Mouse (Mus musculus) thymus, postnatal 14 days (tissue): ENCODE data around the gene Lrriq4.

Source experiments
- DNase-seq: peaks from one replicate; pipeline ENCODE4 v3.0.0; 2021

Gene Lrriq4

GRCm38 (mm10) chr3:30644207-30644606, at the start of gene Lrriq4:
Lrriq4 (plus strand) TSS chr3:30644507.
- no peak for DNase-seq

- peak; percentile 25 for DNase-seq
Observed at GRCm38 (mm10) chr3:30595111-30595832, 49.0 kb upstream of the Lrriq4 start.

DNA sequence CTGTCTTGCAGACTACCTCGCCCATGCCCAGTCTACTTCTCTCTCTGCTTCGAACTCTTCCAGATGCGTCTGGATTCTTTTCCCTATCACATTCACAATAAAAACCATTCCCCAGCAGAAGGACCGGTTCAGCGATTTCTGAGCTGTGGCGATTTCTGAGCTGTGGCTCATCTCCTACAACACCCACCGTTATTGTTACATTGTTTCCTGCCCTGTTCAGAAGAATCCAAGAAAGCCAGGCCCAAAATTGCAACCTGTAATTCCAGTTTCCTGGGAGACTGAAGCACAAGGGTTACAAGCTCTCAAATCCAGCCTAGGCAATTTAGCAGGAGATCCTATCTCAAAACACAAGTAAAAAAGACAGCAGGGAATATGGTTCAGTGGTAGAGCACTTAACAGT, 47.0 kb upstream of the Lrriq4 start:
- no peak for DNase-seq

DNA sequence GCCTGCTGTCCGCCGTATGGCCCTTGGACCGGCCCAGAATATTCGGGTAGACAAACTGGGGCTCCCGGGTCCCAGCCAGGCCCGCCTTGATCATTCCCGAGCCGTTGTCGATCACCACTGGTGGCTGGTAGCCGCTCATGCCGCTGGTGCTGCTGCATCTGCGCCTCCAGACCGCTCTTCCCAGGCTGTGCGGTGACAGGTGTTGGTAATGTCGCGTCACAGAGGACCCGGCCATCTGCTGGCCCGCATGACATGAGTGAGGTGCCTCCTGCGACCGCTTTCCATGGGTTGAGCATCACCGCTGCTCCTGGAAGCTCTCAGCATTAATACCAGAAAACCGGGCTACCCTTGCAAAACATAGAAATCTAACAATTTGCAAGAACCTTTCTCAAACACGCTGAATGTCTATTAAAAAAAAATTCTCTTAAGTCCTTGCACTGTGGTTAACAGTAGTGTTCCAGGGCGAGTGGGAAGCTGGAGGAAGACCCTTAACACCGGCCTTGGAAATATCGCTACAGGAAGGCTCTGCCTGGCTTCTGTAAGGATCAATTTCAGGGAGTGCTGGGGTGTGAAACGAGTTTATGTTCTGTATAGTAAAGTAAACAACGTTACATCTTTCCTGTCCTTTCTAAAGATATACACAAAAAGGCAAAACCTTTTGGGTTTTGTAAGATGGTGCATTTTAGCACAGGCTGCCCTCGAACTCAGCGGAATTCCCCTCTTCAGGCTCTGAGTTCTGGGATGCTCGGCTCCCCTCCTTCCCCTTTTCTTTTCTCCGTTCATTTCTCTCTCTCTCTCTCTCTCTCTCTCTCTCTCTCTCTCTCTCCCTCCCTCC, 44.4 kb upstream of the Lrriq4 start, which contains the start of gene Actrt3:
Gene Actrt3 (minus strand): TSS at position 229 of the 835 bp plus-strand sequence.
- DNase-seq = peak; percentile 62

DNA sequence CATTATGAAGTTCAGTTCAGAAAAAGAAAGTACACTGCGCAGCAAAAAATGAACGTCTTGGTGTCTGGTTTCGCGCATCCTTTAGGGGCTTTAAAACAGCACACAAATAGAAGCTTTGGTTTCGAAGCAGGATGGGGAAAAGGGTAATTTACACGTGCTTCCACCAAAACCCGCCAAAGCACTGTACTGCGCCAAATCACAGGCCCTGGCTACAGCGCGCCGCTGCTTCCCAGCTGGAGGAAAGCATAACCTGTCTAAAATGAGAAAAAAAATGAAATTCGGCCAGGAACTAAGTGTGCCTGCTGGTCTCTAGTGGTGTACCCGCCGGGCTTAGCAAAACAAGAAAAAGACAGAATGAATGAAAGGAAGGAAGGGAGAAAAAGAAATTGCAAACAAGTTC, 43.6 kb upstream of the Lrriq4 start:
- peak; percentile 42 for DNase-seq

DNA sequence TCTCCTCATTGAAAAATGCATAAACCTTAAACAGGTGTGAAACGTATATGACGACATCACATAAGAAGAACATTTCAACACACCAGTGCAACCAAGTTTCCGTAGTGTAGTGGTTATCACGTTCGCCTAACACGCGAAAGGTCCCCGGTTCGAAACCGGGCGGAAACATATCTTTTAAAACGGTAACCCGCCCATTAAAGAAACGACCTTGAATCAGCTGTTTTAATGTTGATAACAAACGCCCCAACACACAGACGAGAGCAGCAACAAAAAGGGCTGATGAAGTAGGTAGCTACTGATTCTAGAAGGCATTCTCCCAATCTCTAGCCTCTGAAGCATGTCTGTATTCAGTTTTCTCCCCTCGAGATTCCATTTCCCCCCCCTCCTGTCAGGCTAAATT, 43.1 kb upstream of the Lrriq4 start:
- DNase-seq = peak; percentile 91

DNA sequence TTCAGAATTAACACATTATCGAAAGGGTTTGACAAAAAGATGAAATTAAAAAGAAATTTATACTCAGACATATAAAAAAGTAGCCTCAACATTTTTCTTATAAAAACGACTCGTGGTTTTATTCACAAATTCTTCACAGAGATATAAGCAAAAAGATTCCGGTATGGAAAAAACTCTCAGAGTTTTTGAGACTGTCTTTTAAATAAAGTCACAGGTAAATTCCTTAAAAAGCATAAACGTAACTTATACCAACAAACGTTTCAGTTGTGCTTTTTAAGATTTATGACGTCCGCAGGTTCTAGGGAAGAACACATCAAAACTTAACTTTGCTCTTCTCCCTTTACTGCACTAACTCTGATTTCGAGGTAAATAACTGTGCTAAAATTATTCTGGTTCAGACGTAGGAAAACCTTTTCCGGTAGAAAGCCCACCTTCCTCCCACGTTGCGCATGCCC, 42.7 kb upstream of the Lrriq4 start:
- no peak for DNase-seq

DNA sequence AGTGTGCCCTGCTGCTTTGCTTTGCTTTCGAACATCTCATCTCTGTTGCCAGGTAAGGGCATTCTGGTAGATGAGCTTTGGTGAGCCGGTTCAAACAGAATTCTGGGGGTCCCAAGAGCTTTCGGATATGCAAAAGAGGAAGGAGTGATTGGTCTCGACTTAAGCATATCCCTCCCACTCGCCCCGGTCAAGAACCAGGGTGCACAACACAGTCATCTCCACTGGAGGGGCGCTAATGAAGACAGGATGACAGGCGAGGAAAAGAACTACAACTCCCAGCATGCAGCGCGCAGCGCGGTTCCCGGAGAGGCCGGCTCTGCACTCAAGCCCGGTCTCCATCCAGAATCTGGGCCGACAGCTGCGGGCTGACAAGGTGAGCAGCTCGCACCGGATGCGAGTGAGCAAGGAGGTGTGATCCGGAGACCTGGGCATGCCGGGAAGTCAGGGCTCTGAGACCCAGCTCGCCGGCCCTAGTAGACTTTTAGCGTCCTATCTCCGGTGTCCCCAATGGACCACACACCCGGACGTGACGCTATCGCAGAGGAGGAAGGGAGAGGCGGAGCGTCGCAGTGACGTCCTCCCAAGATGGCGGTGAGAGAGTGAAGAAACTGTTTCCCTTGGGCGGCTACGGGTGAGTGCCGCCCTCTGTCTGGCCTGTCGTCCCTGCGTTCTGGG, 42.1 kb upstream of the Lrriq4 start, which contains the start of gene Mynn:
Gene Mynn (plus strand): TSS at position 1 of the 675 bp plus-strand sequence.
- DNase-seq = peak; percentile 97

DNA sequence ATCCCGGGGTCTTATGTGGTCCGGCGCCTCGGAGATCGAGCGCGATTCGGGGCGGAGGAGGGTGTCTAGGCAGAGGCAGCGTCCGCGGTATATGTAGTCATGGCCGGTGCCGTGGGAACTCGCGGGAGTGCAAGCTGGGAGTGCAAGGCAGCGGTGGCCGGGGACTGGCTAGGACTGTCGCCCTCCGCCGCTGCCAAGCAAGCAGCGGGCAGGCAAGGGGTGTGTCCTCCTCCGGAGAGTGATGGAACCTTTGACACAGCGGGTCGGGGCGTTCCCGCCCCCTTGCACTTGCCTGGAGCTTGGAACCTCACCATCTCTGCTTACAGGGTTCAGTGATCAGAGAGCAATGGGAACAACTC, 41.6 kb upstream of the Lrriq4 start:
- DNase-seq = peak; percentile 78

- no peak for DNase-seq
Observed at GRCm38 (mm10) chr3:30603256-30603655, 41.1 kb upstream of the Lrriq4 start.

GRCm38 (mm10) chr3:30608999-30609398, 35.3 kb upstream of the Lrriq4 start:
- no peak for DNase-seq

DNA sequence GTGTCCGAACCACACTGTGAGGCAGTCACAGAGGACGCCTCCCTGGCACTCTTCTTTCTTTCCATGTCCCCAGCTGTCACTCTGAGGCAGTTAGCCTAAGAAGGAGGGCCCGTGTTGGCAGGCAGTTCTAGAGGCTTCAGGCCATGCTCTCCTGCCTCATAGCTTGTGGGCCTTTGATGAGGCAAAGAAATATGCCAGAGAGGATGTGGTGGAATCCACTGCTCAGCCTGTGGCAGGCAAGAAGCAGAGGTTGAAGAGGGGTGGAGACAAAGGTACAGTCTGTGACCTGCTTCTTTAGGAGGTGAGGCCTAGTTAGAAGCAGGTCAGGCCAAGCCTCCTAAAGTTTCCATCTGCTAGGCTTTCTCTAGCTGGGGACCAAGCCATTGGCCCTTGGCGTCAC, 33.4 kb upstream of the Lrriq4 start:
- DNase-seq = peak; percentile 45

DNA sequence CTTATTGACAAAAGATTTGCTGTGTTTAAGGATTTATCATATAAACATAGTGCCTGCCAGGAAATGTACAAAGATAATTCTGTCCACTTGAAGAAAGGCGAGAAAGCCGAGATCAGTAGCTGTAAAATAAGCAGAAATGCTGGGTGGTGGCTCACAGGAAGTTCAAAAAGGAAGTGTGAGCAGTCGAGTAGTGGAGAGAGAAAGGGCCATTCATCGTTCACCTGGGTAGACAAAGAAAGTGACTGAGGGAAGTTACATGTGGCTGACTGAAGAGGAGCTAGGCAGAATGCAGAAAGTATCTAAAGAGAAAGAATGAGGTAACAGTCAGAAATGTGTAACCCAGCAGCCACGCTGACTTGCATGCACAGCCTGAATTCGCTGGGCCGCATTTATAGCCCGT, 24.2 kb upstream of the Lrriq4 start:
- DNase-seq = no peak

GRCm38 (mm10) chr3:30633681-30634080, 10.6 kb upstream of the Lrriq4 start:
- DNase-seq = no peak

DNA sequence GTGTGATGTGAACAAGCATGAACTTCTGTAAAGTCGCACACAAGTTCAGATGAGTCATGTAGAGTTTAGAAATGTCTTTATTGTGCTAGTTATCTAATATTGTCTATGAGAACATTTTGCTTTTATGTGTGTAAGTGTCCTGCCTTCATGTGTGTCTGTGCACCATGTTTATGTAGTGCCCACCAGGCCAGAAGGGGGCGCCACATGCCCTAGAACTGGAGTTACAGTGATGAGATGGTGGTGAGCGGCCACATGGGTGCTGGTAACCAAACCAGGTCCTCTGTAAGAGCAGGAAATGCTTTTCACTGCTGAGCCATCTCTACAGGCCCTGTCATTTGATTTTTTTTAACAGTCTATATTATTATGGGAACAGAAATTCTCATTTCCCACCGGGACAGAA, 8.7 kb upstream of the Lrriq4 start:
- peak; percentile 10 for DNase-seq

GRCm38 (mm10) chr3:30646761-30647160, 2.5 kb downstream of the Lrriq4 start:
- no peak for DNase-seq

GRCm38 (mm10) chr3:30647440-30648090, 3.3 kb downstream of the Lrriq4 start, which contains the start of gene Lrrc34:
Lrrc34 (minus strand) TSS chr3:30647869.
- DNase-seq = peak; percentile 5

DNA sequence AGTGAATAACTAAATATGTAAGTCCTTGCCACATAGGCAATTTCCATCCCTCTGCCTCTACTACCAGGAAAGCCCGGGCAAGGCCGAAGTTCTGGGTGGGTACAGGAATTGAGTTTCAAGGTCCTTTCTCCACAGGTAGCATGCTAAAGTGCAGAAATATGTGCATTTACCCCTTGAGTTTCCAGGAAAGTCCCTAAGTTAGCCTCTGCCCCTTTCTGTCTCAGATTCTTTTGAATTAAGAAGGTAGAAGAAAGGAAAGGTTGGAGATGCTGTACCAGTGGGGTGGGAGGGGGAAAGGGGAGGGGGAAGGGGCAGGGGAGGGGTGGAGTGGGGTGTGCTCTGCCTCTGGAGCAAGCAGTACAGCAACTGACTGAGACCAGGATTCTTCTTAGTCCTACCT, 4.2 kb downstream of the Lrriq4 start:
- no peak for DNase-seq

DNA sequence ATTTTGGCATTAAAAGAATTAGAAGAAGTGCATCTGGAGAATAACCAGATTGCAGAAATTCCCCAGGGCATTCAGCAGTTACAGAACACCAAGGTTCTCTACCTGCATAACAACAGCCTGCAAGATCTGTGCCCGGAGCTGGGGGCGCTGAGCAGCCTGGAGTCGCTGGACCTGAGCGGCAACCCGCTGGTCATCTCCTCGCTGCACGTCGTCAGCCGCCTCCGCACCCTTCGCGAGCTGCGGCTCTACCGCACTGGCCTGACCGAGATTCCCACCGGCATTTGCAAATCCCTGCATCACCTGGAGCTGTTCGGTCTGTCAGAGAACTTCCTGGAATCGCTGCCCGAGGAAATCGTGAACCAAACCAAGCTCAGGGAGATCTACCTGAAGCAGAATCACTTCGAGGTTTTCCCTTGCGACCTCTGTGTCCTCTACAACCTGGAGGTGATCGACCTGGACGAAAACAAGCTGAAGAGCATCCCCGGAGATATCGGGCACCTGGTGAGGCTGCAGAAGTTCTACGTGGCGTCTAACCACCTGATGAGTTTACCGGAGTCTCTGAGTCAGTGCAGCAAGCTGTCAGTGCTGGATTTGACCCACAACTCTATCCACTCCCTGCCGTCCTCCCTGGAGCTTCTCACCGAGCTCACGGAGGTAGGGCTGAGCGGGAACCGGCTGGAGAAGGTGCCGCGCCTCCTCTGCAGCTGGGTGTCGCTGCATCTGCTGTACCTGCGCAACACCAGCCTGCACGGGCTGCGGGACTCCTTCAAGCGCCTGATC, 5.9 kb downstream of the Lrriq4 start:
- peak; percentile 9 for DNase-seq

- no peak for DNase-seq
Observed at GRCm38 (mm10) chr3:30655937-30656336, 11.6 kb downstream of the Lrriq4 start.

DNA sequence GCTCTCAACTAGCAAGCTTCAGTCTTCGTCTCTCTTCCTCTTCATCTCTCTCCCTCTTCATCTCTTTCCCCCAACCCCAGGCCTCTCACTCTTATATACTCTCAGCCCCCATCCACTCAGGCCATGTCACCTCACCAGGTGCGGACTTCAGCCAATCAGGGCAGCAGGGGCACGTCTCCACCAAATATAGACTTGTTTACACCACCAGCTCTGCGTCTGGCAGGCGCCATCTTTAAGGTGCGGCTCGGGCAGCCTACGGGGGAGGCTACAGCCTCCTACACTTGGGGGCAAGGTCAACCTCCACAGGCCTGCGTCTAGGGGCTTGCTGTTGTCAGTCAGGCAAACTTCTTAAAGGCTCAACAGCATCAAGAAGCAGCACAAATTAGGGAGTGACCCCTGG, 14.2 kb downstream of the Lrriq4 start:
- no peak for DNase-seq

DNA sequence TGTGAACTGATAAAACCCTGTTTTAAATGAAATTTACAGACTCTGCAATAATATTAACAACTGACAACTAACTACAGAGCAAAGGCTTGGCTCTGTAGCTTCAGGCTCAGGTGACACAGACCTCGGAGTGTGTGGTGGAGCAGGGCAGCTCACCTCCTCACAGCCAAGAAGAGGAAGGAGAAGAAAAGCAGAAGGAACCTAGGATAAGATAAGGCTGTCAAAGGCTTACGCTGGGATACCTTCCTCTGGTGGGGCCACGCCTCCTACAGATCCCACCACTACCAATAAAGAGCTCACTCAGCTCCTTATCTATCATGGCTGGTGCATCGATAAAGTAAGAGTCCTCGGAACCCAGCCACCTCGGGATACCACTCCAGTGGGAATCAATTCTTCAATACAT, 38.9 kb downstream of the Lrriq4 start:
- DNase-seq = no peak
